Mouse (Mus musculus) myocyte (in vitro differentiated cells): ENCODE data around the gene Pate4.

Experiments
- CEBPB ChIP-seq: IDR thresholded peaks from 2 replicates; pipeline ENCODE4 v1.6.1; 2011; ENCODE audit warnings: mild to moderate bottlenecking, moderate library complexity; ENCODE audit not compliant: poor library complexity, insufficient read depth, severe bottlenecking
- E2F4 ChIP-seq: IDR thresholded peaks from one replicate; pipeline ENCODE4 v1.6.1; 2011; ENCODE audit warnings: mild to moderate bottlenecking, control low read depth, moderate library complexity; ENCODE audit not compliant: insufficient read depth
- MAX ChIP-seq: IDR thresholded peaks from one replicate; pipeline ENCODE4 v1.6.1; 2011; ENCODE audit warnings: low read depth, mild to moderate bottlenecking, control low read depth
- MYOG ChIP-seq, 3 experiments: IDR thresholded peaks; one replicate each; pipeline ENCODE4 v1.6.1; 2011; ENCODE audit warnings: control low read depth in 2 of 3, low read depth in 2 of 3, mild to moderate bottlenecking in 2 of 3; ENCODE audit not compliant: insufficient read length in 2 of 3, control insufficient read depth in 1 of 3, insufficient read depth in 1 of 3
- POLR2A ChIP-seq: IDR thresholded peaks from one replicate; pipeline ENCODE4 v1.6.1; 2011; ENCODE audit warnings: low read depth, mild to moderate bottlenecking, control low read depth, moderate library complexity; ENCODE audit not compliant: insufficient read length
- TCF12 ChIP-seq: IDR thresholded peaks from one replicate; pipeline ENCODE4 v1.6.1; 2011; ENCODE audit warnings: mild to moderate bottlenecking, control low read depth; ENCODE audit not compliant: poor library complexity, insufficient read depth, severe bottlenecking
- USF1 ChIP-seq: IDR thresholded peaks from one replicate; pipeline ENCODE4 v1.6.1; 2011; ENCODE audit warnings: low read depth, mild to moderate bottlenecking, control low read depth, moderate library complexity

DNA sequence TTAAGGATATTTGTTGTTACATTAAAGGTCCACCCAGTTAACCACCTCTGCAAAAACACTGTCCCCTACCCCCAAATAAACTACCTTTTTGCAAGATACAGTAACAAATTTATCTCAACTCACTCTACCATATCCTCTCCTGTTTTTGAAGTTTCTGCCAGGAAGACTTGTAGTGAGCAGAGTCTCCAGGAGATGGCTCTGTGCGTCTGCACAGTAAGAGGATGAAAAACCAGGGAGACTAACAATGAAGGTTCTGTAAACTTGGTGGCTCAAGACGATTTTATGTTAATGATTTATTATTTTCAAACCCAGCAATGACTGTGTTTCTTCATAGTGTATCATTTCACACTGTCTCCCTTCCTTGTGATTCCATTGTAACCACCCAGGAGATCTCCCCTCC lies 18.8 kb downstream of the Pate4 start:
- TF ChIP-seq POLR2A, result no peak
- TF ChIP-seq MYOG (IDR thresholded peaks at IDR 0.05; ENCODE audit: control insufficient read depth in 1 of 3, insufficient read depth in 1 of 3, insufficient read length in 2 of 3, low read depth in 2 of 3), result no peak
- no peak for TF ChIP-seq MAX
- no peak for TF ChIP-seq E2F4
- TF ChIP-seq USF1, result no peak
- no peak for TF ChIP-seq CEBPB
- no peak for TF ChIP-seq TCF12
